Mouse (Mus musculus): ENCODE results near the gene Cers6.

Cers6 gene

GRCm38 (mm10) chr2:68860904-68861685, at the start of gene Cers6:
TSS of gene Cers6 (plus strand) at chr2:68861441.
- DNase-seq (ENCODE audit: low spot score in 2 of 2): peak; percentile 98 to 99

GRCm38 (mm10) chr2:68814409-68814808, 46.8 kb upstream of the Cers6 start:
- DNase-seq (ENCODE audit: low spot score in 2 of 2): no peak

DNA sequence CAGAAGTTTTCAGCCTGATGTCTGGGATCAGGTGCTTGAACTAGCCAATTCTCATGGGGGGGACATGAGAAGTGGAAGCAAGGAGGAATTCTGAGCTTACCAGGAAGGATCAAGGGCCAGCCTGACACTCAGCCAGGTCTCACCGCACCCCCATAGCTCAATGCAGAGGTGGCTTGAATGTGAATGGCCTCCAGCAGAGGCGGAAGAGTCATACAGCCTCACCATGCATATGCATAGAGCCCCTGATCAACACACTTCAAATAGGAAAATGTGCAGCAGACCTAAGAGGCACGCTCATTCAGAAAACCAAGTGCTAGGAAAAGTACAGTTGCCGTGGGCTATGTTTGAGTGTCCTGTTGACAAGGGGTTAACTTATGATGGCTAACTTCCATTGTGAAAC, 42.2 kb upstream of the Cers6 start:
- DNase-seq (ENCODE audit: low spot score in 2 of 2): no peak

DNA sequence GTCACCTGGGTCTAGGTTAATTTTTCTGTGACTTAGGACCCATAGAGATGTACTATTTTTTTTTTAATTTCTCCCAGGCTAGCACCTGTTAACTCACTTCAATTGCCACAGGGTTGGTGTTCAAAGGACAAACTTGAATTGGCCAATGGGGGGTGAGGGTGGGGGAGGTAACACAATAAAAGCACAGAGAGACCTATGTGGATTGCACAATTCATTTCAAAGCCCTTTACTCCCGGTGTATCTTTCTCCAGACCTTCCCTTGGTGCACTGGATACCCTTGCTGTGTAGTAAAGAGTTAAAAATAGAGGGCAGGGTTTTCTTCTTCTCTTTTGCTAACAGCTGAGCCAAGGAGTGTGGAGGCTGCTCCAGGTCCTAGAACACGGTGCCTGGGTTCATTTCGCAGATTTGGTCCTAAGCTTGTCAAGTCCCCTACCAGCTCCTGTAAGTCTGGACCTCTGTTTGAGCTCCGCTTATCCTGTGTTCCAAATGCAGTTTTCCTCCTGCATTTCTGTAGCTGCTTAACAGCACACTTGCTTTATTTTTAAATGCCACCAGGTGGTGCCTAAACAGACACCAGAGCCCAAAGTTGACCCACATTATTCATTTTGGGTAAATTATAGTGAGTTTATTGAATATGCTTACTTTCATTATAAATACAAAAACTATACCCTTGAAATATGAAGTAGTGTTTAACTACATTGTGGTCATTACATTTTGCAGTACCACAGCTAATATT, 38.9 kb upstream of the Cers6 start:
- no peak for DNase-seq (ENCODE audit: low spot score in 2 of 2)

DNA sequence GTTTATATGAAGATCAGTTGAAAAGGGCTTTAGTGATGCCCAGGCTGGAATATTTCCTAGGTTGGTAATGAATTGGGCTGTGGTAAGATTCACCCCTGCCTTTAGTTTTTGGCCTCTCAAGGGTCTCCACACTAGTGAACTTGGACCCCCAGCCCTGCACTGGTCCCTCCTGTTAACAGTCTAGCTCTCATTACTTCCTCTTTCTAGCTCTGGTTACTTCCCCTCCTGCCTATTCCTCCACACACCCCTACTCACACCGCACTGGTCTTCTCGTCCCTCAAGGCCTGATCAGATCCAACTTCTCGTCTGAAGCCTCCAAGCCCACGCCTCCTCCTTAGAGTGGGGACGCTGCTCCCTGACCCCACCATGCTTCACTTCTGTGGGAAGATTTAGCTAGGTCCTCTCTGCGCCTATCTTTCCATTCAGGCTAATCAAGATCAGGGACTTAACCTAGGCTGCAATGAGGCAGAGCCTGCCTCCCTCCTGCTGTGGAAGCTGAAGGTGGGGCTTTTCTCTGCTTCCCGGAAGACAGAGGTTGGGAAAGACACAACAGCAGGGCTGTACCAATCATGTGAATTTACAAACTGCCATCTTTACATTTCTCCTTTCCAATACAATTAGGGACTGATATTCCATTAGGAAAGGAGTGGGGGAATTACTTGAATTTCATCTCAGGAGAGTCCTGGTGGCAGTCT, 35.8 kb upstream of the Cers6 start:
- DNase-seq (ENCODE audit: low spot score in 2 of 2): no peak

GRCm38 (mm10) chr2:68843330-68843729, 17.9 kb upstream of the Cers6 start:
- no peak for DNase-seq (ENCODE audit: low spot score in 2 of 2)

DNA sequence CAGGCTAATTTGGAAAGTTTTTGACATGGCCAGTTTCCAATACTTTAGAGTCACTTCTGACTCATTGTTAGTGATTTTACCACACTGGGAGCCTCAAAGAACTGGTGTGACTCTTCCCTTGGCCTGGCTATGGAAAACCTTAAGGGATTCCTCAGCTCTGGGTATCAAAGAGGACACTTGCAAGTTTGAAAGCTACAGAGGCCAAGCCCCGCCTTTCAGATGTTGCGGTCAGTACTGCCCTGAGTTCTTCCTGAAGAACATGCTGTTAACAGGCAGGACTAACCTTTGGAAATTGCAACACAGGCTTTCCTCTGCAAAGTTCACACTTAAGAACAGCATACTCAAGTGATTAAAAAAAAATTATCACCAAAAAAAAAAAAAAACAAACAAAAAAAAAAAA, 16.7 kb upstream of the Cers6 start:
- DNase-seq (ENCODE audit: low spot score in 2 of 2): no peak

- no peak for DNase-seq (ENCODE audit: low spot score in 2 of 2)
Observed at GRCm38 (mm10) chr2:68845002-68845740, 16.1 kb upstream of the Cers6 start.

- no peak for DNase-seq (ENCODE audit: low spot score in 2 of 2)
Observed at GRCm38 (mm10) chr2:68860391-68860790, 850 bp upstream of the Cers6 start.

GRCm38 (mm10) chr2:68861721-68862463, 651 bp downstream of the Cers6 start:
- peak; percentile 62 to 66 for DNase-seq (ENCODE audit: low spot score in 2 of 2)

- DNase-seq (ENCODE audit: low spot score in 2 of 2): peak in 1 of 2 experiments; percentile 36
Observed at GRCm38 (mm10) chr2:68862464-68863266, 1.4 kb downstream of the Cers6 start.

DNA sequence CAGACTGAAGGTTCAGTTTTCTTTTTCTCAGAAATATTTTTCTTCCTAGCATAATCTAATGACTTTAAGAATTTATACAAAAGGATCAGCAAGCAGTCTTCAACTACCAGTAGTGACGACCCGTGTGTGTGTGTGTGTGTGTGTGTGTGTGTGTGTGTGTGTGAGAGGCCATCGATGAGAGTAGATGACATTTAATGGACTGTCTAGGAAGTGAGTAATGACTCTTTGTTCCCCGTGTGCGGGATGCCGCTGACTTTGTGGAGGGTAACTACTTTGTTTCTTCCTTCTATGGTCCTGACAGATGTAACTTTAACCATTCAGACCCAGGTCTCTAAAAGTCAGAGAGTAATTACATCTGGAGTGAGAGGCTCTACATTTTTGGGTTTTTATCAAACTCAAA, 2.3 kb downstream of the Cers6 start:
- DNase-seq (ENCODE audit: low spot score in 2 of 2): no peak

DNA sequence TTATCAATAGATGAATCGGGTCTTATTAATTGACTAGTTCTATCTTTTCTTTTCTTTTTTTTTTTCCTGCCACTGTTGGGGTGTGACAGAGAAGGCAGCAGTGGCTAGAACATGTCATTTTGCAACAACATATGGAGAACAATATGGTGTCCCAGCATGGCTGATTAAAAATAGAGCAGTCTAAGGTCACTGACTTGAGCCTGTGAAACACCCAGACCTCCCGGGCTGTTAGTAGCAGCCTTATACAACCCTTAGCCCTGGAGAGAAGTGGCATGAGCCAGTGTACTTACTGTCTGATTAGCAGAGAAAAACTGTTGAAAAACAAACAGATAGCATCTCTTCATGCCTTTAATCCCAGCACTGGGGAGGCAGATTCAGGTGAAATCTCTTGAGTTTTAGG, 3.1 kb downstream of the Cers6 start:
- DNase-seq (ENCODE audit: low spot score in 2 of 2): no peak

GRCm38 (mm10) chr2:68867148-68867547, 5.9 kb downstream of the Cers6 start:
- no peak for DNase-seq (ENCODE audit: low spot score in 2 of 2)

DNA sequence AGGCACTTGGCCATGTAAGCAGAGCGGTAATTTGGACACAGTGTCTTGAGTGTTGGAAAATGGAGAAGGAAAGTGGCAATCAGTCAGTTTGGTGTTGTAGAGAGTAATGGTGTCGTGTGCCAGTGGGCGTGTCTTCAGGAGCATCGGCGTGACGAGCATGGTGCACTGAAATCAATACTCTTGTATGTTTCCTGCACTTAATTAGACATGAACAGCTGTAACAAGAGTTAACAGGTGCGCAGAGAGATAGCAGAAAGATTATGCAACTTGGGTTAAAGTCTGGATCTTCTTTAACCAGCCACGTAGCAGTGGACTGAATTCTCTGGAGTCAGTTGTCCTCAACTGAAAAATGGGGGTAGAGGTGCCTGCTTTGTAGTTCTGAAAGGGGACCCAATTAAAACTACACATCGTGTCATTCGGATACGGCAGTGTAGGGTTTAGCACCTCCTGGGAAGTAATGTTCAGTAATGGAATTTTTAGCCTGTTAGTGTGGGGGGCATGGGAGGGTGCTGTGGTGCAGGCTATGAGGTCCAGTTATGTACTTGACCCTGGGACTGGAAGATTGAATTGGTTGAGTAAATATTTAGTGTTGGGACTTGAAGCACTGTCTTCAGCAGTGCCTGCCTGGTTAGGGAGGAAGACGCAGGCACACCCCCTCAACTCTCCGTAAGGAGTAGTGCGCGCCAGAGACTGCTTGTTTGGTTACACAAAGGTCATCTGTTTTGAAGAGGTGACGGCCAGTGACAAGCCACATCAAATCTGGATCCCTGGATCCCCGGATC, 9.9 kb downstream of the Cers6 start:
- no peak for DNase-seq (ENCODE audit: low spot score in 2 of 2)

DNA sequence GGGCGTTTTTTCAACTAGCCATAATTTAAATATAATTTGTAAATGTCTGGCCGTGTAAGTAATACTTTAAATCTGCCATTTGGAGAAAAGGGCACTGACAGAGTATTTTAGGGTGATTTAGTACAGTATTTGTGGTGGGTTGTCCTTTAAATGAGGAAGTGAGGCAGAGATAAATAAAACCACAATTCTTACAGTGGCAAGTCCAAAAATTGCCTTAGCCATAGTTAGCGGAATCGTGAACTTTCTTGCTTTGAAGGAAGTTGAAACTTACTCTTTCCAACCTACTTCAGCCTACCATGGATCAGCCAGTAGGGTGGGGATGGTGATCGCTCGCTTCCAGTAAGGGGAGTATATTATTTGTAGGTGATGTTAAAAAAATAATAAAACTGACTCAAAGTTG, 11.8 kb downstream of the Cers6 start:
- no peak for DNase-seq (ENCODE audit: low spot score in 2 of 2)

DNA sequence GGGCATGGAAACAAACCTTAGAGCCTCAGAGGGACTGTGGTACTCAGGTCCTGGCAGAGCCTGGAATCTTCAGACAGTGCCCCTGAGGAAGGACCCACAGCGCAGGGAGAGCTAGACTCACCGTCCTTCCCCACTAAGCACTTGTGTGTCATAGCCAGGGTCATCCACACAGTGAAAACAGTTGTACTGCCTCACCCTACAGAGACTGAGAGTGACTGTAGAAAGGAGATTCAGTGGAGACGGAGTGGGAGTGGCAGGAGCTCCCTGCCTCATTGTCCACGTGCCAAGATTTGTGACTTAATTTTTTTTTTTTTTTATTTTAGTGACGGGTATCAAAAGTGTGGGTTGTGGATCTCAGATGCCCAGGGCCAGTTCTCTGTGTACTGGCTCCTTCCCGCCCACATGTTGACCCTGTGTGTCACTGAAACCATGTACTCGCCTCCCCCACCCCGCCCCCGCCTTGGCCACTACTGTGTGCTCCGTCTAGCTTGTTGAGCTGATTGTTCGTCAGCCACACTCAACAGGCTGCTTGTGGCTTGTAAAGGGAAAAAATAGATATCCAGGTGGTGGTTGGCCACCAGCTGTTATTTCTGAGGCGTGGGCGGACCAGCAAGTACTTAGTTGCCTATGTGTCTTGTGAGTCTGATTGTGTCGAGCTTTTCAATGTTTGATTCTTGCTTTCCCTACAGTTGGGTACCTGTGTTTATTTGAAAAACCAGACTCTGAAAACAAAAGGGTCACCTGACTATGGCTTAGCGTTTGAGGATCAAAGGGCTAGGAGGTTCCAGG, 12.6 kb downstream of the Cers6 start:
- DNase-seq (ENCODE audit: low spot score in 2 of 2): peak; percentile 64 to 66

DNA sequence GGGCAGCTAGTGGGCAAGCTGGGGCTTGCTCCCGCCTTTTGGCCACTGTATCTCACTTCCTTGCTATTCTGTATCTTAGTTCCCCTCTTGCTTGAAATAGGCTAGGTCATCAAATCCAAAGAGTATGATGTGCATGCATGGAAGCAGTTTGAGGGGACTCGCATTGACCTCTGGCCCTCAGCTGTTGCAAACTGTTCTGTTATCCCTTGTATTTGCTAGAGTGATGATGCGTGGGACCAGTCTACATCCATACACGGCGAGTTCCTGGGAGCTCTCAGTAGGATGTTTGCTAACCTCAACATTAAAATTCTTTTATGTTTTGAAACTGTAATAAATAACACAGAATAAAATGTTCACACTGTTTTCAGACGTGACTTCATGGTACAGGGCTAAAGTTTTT, 13.3 kb downstream of the Cers6 start:
- DNase-seq (ENCODE audit: low spot score in 2 of 2): no peak

Measured in right cerebral cortex, adult 2 months (tissue).